Mouse (Mus musculus) stomach, postnatal 0 days (tissue): ENCODE data around the gene Ccnc.

Experiments
- CTCF ChIP-seq: IDR thresholded peaks from 2 replicates; pipeline ENCODE4 v1.5.1; 2016; ENCODE audit warnings: antibody characterized with exemption, low read depth, mild to moderate bottlenecking, moderate library complexity
- EP300 ChIP-seq: optimal IDR thresholded peaks from 2 replicates; pipeline ENCODE3; 2016; ENCODE audit warnings: antibody characterized with exemption

GRCm38 (mm10) chr4:21780816-21781726 lies 53.6 kb downstream of the Ccnc start:
- TF ChIP-seq EP300 (no peak), CTCF (no peak)
